Mouse (Mus musculus): ENCODE measurements around the gene Ogdh. TPM values are rescaled to one million over a fixed set of nuclear protein-coding genes. Genes with fewer than 3 reads are reported as not detected.

Ogdh gene
- polyA plus RNA-seq, 1 experiment from 2014 or later: 104 TPM

GRCm38 (mm10) chr11:6266621-6267020, 24.8 kb upstream of the Ogdh start:
- H3K9me3 ChIP-seq (ENCODE audit: control insufficient read depth, low read length): no peaks in the 10 kb centered on the region
- H3K4me2 ChIP-seq (ENCODE audit: low read length): peak overlapping the region; percentile 95
- peaks cover 11% of the 10 kb centered on the region for H3K4me1 ChIP-seq (ENCODE audit: control insufficient read depth, insufficient read depth, low read length)
- H3K4me3 ChIP-seq (replicated peaks; ENCODE audit: low read depth, low read length): peak overlapping the region; percentile 96
- WGBS: 74% methylated on average over 9 of the region's 9 CpGs
- no peak overlapping the region for H3K27ac ChIP-seq (replicated peaks; ENCODE audit: low read depth, low read length)
- H3K9ac ChIP-seq (replicated peaks; ENCODE audit: low read length): peak overlapping the region; percentile 75
- peaks cover 69% of the 10 kb centered on the region for H3K36me3 ChIP-seq (ENCODE audit: control insufficient read depth, insufficient read depth, low read length)
- no peaks in the 10 kb centered on the region for H3K27me3 ChIP-seq (ENCODE audit: control insufficient read depth, insufficient read depth, low read length)
- ATAC-seq (ENCODE audit: low FRiP score, low TSS enrichment) (no peak), DNase-seq (no peak)

GRCm38 (mm10) chr11:6267320-6268254, 23.8 kb upstream of the Ogdh start, which contains the start of gene Ddx56:
Gene Ddx56 (minus strand): TSS chr11:6267772.
- DNase-seq (peak; percentile 98), ATAC-seq (ENCODE audit: low FRiP score, low TSS enrichment) (peak; percentile 95)
- Histone ChIP-seq H3K27me3 (ENCODE audit: control insufficient read depth, insufficient read depth, low read length) (no peaks in the 10 kb centered on the region), H3K4me2 (ENCODE audit: low read length) (peak within 1 kb of the TSS; percentile 95), H3K9me3 (ENCODE audit: control insufficient read depth, low read length) (no peaks in the 10 kb centered on the region), H3K4me3 (replicated peaks; ENCODE audit: low read depth, low read length) (peak within 1 kb of the TSS; percentile 96), H3K27ac (replicated peaks; ENCODE audit: low read depth, low read length) (peak within 1 kb of the TSS; percentile 95), H3K36me3 (ENCODE audit: control insufficient read depth, insufficient read depth, low read length) (peaks cover 70% of the 10 kb centered on the region), H3K9ac (replicated peaks; ENCODE audit: low read length) (peak within 1 kb of the TSS; percentile 75), H3K4me1 (ENCODE audit: control insufficient read depth, insufficient read depth, low read length) (peaks cover 16% of the 10 kb centered on the region)
- 2% methylated on average over 50 of the region's 50 CpGs for WGBS

- H3K9me3 ChIP-seq (ENCODE audit: control insufficient read depth, low read length): no peaks in the 10 kb centered on the region
- H3K4me1 ChIP-seq (ENCODE audit: control insufficient read depth, insufficient read depth, low read length): peaks cover 18% of the 10 kb centered on the region
- H3K4me2 ChIP-seq (ENCODE audit: low read length): peak overlapping the region; percentile 93
- H3K4me3 ChIP-seq (replicated peaks; ENCODE audit: low read depth, low read length): peak overlapping the region; percentile 99
- H3K36me3 ChIP-seq (ENCODE audit: control insufficient read depth, insufficient read depth, low read length): peaks cover 33% of the 10 kb centered on the region
- ATAC-seq (ENCODE audit: low FRiP score, low TSS enrichment) (no peak), DNase-seq (no peak)
- 64% methylated on average over 11 of the region's 11 CpGs for WGBS
- H3K9ac ChIP-seq (replicated peaks; ENCODE audit: low read length): peak overlapping the region; percentile 96
- H3K27me3 ChIP-seq (ENCODE audit: control insufficient read depth, insufficient read depth, low read length): no peaks in the 10 kb centered on the region
- no peak overlapping the region for H3K27ac ChIP-seq (replicated peaks; ENCODE audit: low read depth, low read length)
Observed at GRCm38 (mm10) chr11:6273607-6274006, 17.8 kb upstream of the Ogdh start.

- H3K27ac ChIP-seq (replicated peaks; ENCODE audit: low read depth, low read length): peak within 1 kb of the TSS; percentile 91
- WGBS: under 1% methylated on average over 39 of the region's 39 CpGs
- no peaks in the 10 kb centered on the region for H3K9me3 ChIP-seq (ENCODE audit: control insufficient read depth, low read length)
- H3K4me1 ChIP-seq (ENCODE audit: control insufficient read depth, insufficient read depth, low read length): peaks cover 17% of the 10 kb centered on the region
- DNase-seq: peak; percentile 99
- peaks cover 29% of the 10 kb centered on the region for H3K36me3 ChIP-seq (ENCODE audit: control insufficient read depth, insufficient read depth, low read length)
- no peaks in the 10 kb centered on the region for H3K27me3 ChIP-seq (ENCODE audit: control insufficient read depth, insufficient read depth, low read length)
- ATAC-seq (ENCODE audit: low FRiP score, low TSS enrichment): peak; percentile 96
- H3K9ac ChIP-seq (replicated peaks; ENCODE audit: low read length): peak within 1 kb of the TSS; percentile 96
- peak within 1 kb of the TSS; percentile 99 for H3K4me3 ChIP-seq (replicated peaks; ENCODE audit: low read depth, low read length)
- peak within 1 kb of the TSS; percentile 93 for H3K4me2 ChIP-seq (ENCODE audit: low read length)
Observed at GRCm38 (mm10) chr11:6274387-6275093, 16.9 kb upstream of the Ogdh start, which contains the start of gene Tmed4. Gene Tmed4 (minus strand): TSS chr11:6274870.

GRCm38 (mm10) chr11:6275094-6275484, 16.3 kb upstream of the Ogdh start:
- DNase-seq (no peak), ATAC-seq (ENCODE audit: low FRiP score, low TSS enrichment) (no peak; the same call in 1 of the 2 replicates)
- Histone ChIP-seq H3K4me3 (replicated peaks; ENCODE audit: low read depth, low read length) (peak overlapping the region; percentile 99), H3K9ac (replicated peaks; ENCODE audit: low read length) (peak overlapping the region; percentile 96), H3K4me1 (ENCODE audit: control insufficient read depth, insufficient read depth, low read length) (peaks cover 17% of the 10 kb centered on the region), H3K4me2 (ENCODE audit: low read length) (peak overlapping the region; percentile 93), H3K36me3 (ENCODE audit: control insufficient read depth, insufficient read depth, low read length) (peaks cover 25% of the 10 kb centered on the region), H3K27me3 (ENCODE audit: control insufficient read depth, insufficient read depth, low read length) (no peaks in the 10 kb centered on the region), H3K27ac (replicated peaks; ENCODE audit: low read depth, low read length) (peak overlapping the region; percentile 91), H3K9me3 (ENCODE audit: control insufficient read depth, low read length) (no peaks in the 10 kb centered on the region)
- 25% methylated on average over 7 of the region's 7 CpGs for WGBS

GRCm38 (mm10) chr11:6276466-6276865, 15.0 kb upstream of the Ogdh start:
- Histone ChIP-seq H3K27me3 (ENCODE audit: control insufficient read depth, insufficient read depth, low read length) (no peaks in the 10 kb centered on the region), H3K9me3 (ENCODE audit: control insufficient read depth, low read length) (no peaks in the 10 kb centered on the region), H3K4me1 (ENCODE audit: control insufficient read depth, insufficient read depth, low read length) (peaks cover 17% of the 10 kb centered on the region), H3K4me2 (ENCODE audit: low read length) (no peak overlapping the region), H3K4me3 (replicated peaks; ENCODE audit: low read depth, low read length) (no peak overlapping the region), H3K36me3 (ENCODE audit: control insufficient read depth, insufficient read depth, low read length) (peaks cover 13% of the 10 kb centered on the region), H3K9ac (replicated peaks; ENCODE audit: low read length) (no peak overlapping the region), H3K27ac (replicated peaks; ENCODE audit: low read depth, low read length) (no peak overlapping the region)
- ATAC-seq (ENCODE audit: low FRiP score, low TSS enrichment) (no peak), DNase-seq (no peak)
- WGBS: 89% methylated on average over 3 of the region's 3 CpGs

- H3K4me2 ChIP-seq (ENCODE audit: low read length): no peak overlapping the region
- H3K9me3 ChIP-seq (ENCODE audit: control insufficient read depth, low read length): no peaks in the 10 kb centered on the region
- H3K9ac ChIP-seq (replicated peaks; ENCODE audit: low read length): no peak overlapping the region
- H3K4me3 ChIP-seq (replicated peaks; ENCODE audit: low read depth, low read length): no peak overlapping the region
- no peaks in the 10 kb centered on the region for H3K4me1 ChIP-seq (ENCODE audit: control insufficient read depth, insufficient read depth, low read length)
- H3K36me3 ChIP-seq (ENCODE audit: control insufficient read depth, insufficient read depth, low read length): no peaks in the 10 kb centered on the region
- no peak overlapping the region for H3K27ac ChIP-seq (replicated peaks; ENCODE audit: low read depth, low read length)
- ATAC-seq (ENCODE audit: low FRiP score, low TSS enrichment) (no peak), DNase-seq (no peak)
- 80% methylated on average over 3 of the region's 3 CpGs for WGBS
- H3K27me3 ChIP-seq (ENCODE audit: control insufficient read depth, insufficient read depth, low read length): no peaks in the 10 kb centered on the region
Observed at GRCm38 (mm10) chr11:6282940-6283339, 8.5 kb upstream of the Ogdh start.

GRCm38 (mm10) chr11:6290138-6290537, 1.3 kb upstream of the Ogdh start:
- Histone ChIP-seq H3K27me3 (ENCODE audit: control insufficient read depth, insufficient read depth, low read length) (no peaks in the 10 kb centered on the region), H3K4me3 (replicated peaks; ENCODE audit: low read depth, low read length) (no peak overlapping the region), H3K36me3 (ENCODE audit: control insufficient read depth, insufficient read depth, low read length) (no peaks in the 10 kb centered on the region), H3K9me3 (ENCODE audit: control insufficient read depth, low read length) (no peaks in the 10 kb centered on the region), H3K9ac (replicated peaks; ENCODE audit: low read length) (no peak overlapping the region), H3K27ac (replicated peaks; ENCODE audit: low read depth, low read length) (no peak overlapping the region), H3K4me2 (ENCODE audit: low read length) (no peak overlapping the region), H3K4me1 (ENCODE audit: control insufficient read depth, insufficient read depth, low read length) (peaks cover 4% of the 10 kb centered on the region)
- no peak for DNase-seq
- WGBS: 96% methylated on average over 3 of the region's 3 CpGs
- ATAC-seq (ENCODE audit: low FRiP score, low TSS enrichment): no peak
